Mouse (Mus musculus) hindbrain, embryonic 15.5 days (tissue): ENCODE measurements at regions not wholly inside any gene's neighbourhood (a gene's known extent, or its start where the extent isn't known, plus 50 kb on each side); places are given as distances from the start of the nearest gene placed in this dataset.
"Not testable (repeated sequence)": the region's sequence is repeated elsewhere in the genome, so short reads cannot be mapped to it uniquely, and the experiment has no call there.

Experiments used
- ATAC-seq: fragments of 200-750 bp; cut with Nextera tagmentation; 2 replicates; pipeline ENCODE4 v1.8.0; 2017; ENCODE audit warnings: low read depth, moderate number of reproducible peaks, moderate TSS enrichment; ENCODE audit not compliant: low FRiP score
- H3K27ac ChIP-seq: fragments of 300-500 bp; sonication (generic); replicated peaks from 2 replicates; pipeline ENCODE4 v1.5.1; 2015; ENCODE audit warnings: mild to moderate bottlenecking, inconsistent platforms
- H3K27me3 ChIP-seq: fragments of 300-500 bp; sonication (generic); 2 replicates; pipeline ENCODE4 v1.6.1; 2015; ENCODE audit warnings: control low read depth, inconsistent platforms
- H3K36me3 ChIP-seq: fragments of 300-500 bp; sonication (generic); 2 replicates; pipeline ENCODE4 v1.6.1; 2015; ENCODE audit warnings: control low read depth, inconsistent platforms
- H3K4me1 ChIP-seq: fragments of 300-500 bp; sonication (generic); replicated peaks from 2 replicates; pipeline ENCODE4 v1.6.1; 2015; ENCODE audit warnings: control low read depth, inconsistent platforms
- H3K4me2 ChIP-seq: fragments of 300-500 bp; sonication (generic); 2 replicates; pipeline ENCODE4 v1.6.1; 2015; ENCODE audit warnings: moderate library complexity, mild to moderate bottlenecking, inconsistent platforms
- H3K4me3 ChIP-seq: fragments of 300-500 bp; sonication (generic); 2 replicates; pipeline ENCODE4 v1.5.1; 2015; ENCODE audit warnings: mild to moderate bottlenecking, inconsistent platforms
- H3K9ac ChIP-seq: fragments of 300-500 bp; sonication (generic); 2 replicates; pipeline ENCODE4 v1.6.1; 2015; ENCODE audit warnings: inconsistent platforms
- H3K9me3 ChIP-seq: fragments of 300-500 bp; sonication (generic); 2 replicates; pipeline ENCODE4 v1.6.1; 2016; ENCODE audit warnings: control low read depth, inconsistent platforms
- WGBS: fragments of 180-500 bp; shearing (Covaris S2); methylation state at CpG from one replicate; pipeline ENCODE4 v1.1.7; 2015; 5-methylcytosine and 5-hydroxymethylcytosine counted together

GRCm38 (mm10) chr16:73245073-73245590 is 937.0 kb downstream of the Robo1 start:
- H3K4me2 ChIP-seq: no peak overlapping the region
- no peak for ATAC-seq
- no peak overlapping the region for H3K4me3 ChIP-seq
- no peaks in the 10 kb centered on the region for H3K27me3 ChIP-seq
- no peaks in the 10 kb centered on the region for H3K4me1 ChIP-seq
- H3K27ac ChIP-seq: no peak overlapping the region
- no peak overlapping the region for H3K9ac ChIP-seq
- no peaks in the 10 kb centered on the region for H3K9me3 ChIP-seq
- H3K36me3 ChIP-seq: no peaks in the 10 kb centered on the region
- WGBS: 78% methylated on average over 2 of the region's 2 CpGs

DNA sequence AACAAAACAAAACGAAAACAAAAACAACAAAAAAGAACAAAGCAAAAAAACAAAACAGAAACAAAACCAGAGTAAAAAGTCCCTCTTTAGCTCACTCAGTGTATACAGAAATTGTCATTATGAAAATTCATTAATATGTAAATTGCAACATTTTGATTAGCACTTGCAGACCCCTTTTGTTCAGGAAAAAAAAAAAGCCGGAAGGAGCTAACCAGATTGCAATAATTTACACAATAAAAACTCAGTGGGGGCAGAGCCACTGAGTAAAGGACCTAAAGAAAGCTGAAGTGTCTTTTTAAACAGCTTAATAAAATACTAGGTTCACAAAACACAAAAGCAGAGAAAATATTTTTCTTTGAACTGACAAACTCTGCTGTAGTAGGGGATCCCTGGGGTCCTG is 922.5 kb downstream of the Robo1 start:
- H3K27ac ChIP-seq: no peak overlapping the region
- no peaks in the 10 kb centered on the region for H3K9me3 ChIP-seq
- H3K27me3 ChIP-seq: no peaks in the 10 kb centered on the region
- WGBS: 46% methylated on average over 2 of the region's 2 CpGs
- no peak overlapping the region for H3K4me3 ChIP-seq
- no peak overlapping the region for H3K4me2 ChIP-seq
- no peak overlapping the region for H3K9ac ChIP-seq
- H3K4me1 ChIP-seq: no peaks in the 10 kb centered on the region
- no peaks in the 10 kb centered on the region for H3K36me3 ChIP-seq
- ATAC-seq: no peak

GRCm38 (mm10) chr16:73217555-73217954 is 909.4 kb downstream of the Robo1 start:
- 60% methylated on average over 4 of the region's 4 CpGs for WGBS
- Histone ChIP-seq H3K36me3 (no peaks in the 10 kb centered on the region), H3K4me2 (no peak overlapping the region), H3K4me1 (no peaks in the 10 kb centered on the region; the same call in 1 of the 2 replicates), H3K27ac (no peak overlapping the region), H3K27me3 (no peaks in the 10 kb centered on the region), H3K4me3 (no peak overlapping the region), H3K9me3 (no peaks in the 10 kb centered on the region), H3K9ac (no peak overlapping the region)
- 0 out of 2 replicates have a peak, but pooled peaks have one; percentile 34 for ATAC-seq

DNA sequence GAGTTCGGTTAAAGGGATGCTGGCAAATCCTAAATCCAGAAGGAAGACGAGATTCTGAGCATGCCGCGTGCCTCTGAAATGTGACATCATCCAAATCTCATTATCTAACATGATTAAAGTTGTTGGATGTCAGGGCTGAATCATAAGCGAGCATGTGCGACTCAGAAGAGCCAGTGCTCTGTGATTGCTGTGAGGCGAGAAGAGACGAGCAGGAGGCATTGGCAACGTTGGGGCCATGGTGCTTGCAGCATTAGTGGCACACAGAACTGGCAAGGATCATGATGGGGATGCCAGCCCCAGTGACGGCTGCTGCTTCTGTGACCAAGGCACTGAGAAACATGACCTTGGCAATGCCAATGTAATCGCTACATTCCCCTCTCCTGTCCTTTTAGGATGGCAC is 895.4 kb downstream of the Robo1 start:
- Histone ChIP-seq H3K9me3 (no peaks in the 10 kb centered on the region), H3K36me3 (no peaks in the 10 kb centered on the region), H3K4me1 (0 out of 2 replicates have a peak, but pooled peaks cover 4% of the 10 kb centered on the region), H3K4me3 (no peak overlapping the region), H3K27me3 (no peaks in the 10 kb centered on the region), H3K27ac (no peak overlapping the region), H3K9ac (no peak overlapping the region), H3K4me2 (no peak overlapping the region)
- no peak for ATAC-seq
- WGBS: 82% methylated on average over 11 of the region's 11 CpGs

GRCm38 (mm10) chr16:73200991-73201390 is 892.9 kb downstream of the Robo1 start:
- Histone ChIP-seq H3K27me3 (no peaks in the 10 kb centered on the region), H3K4me3 (no peak overlapping the region), H3K9me3 (no peaks in the 10 kb centered on the region), H3K9ac (no peak overlapping the region), H3K36me3 (no peaks in the 10 kb centered on the region), H3K4me1 (0 out of 2 replicates have a peak, but pooled peaks cover 4% of the 10 kb centered on the region), H3K27ac (no peak overlapping the region), H3K4me2 (no peak overlapping the region)
- no peak for ATAC-seq
- 40% methylated on average over 3 of the region's 3 CpGs for WGBS

- no peak overlapping the region for H3K4me2 ChIP-seq
- H3K27ac ChIP-seq: no peak overlapping the region
- no peaks in the 10 kb centered on the region for H3K27me3 ChIP-seq
- H3K4me1 ChIP-seq: peaks cover 4% of the 10 kb centered on the region; the same call in 1 of the 2 replicates
- no peak overlapping the region for H3K9ac ChIP-seq
- WGBS: 65% methylated on average over 5 of the region's 5 CpGs
- no peak for ATAC-seq
- H3K4me3 ChIP-seq: no peak overlapping the region
- H3K36me3 ChIP-seq: no peaks in the 10 kb centered on the region
- H3K9me3 ChIP-seq: no peaks in the 10 kb centered on the region
Observed at GRCm38 (mm10) chr16:73182776-73183175, 874.7 kb downstream of the Robo1 start.

GRCm38 (mm10) chr16:73182258-73182657 is 874.2 kb downstream of the Robo1 start:
- H3K27ac ChIP-seq: no peak overlapping the region
- no peak for ATAC-seq
- 59% methylated on average over 7 of the region's 7 CpGs for WGBS

DNA sequence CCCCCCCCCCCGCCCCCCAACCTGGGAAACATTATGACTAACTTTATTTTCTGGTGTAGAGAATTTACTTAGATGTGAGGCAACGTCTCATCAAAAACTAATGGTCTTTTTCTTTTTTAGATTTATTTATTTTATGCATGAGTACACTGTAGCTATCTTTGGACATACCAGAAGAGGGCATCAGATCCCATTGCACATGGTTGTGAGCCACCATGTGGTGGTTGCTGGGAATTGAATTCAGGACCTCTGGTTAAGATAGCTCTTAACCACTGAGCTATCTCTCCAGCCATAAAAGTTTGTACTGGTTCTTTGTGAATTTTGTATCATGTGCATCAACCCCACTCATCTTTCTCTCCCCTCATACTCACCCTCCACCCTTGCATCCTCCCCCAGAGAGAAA is 847.3 kb downstream of the Robo1 start:
- Histone ChIP-seq H3K27ac (no peak overlapping the region), H3K4me1 (no peaks in the 10 kb centered on the region), H3K4me2 (no peak overlapping the region), H3K9ac (no peak overlapping the region), H3K36me3 (no peaks in the 10 kb centered on the region), H3K4me3 (no peak overlapping the region), H3K27me3 (no peaks in the 10 kb centered on the region), H3K9me3 (no peaks in the 10 kb centered on the region)
- 54% methylated on average over 2 of the region's 2 CpGs for WGBS
- ATAC-seq: no peak

More at GRCm38 (mm10) chr16:73182258-73182657, 874.2 kb downstream of the Robo1 start:
- Histone ChIP-seq H3K9me3 (no peaks in the 10 kb centered on the region), H3K27me3 (no peaks in the 10 kb centered on the region), H3K4me1 (peaks cover 4% of the 10 kb centered on the region; the same call in 1 of the 2 replicates), H3K9ac (no peak overlapping the region), H3K4me3 (no peak overlapping the region), H3K4me2 (no peak overlapping the region), H3K36me3 (no peaks in the 10 kb centered on the region)

GRCm38 (mm10) chr16:73127927-73128326 is 819.8 kb downstream of the Robo1 start:
- WGBS: 97% methylated on average over 1 of the region's 1 CpGs
- not testable (repeated sequence) for ATAC-seq, H3K36me3 ChIP-seq, H3K27ac ChIP-seq, H3K9ac ChIP-seq, H3K4me1 ChIP-seq, H3K4me3 ChIP-seq, H3K27me3 ChIP-seq, H3K9me3 ChIP-seq, H3K4me2 ChIP-seq

DNA sequence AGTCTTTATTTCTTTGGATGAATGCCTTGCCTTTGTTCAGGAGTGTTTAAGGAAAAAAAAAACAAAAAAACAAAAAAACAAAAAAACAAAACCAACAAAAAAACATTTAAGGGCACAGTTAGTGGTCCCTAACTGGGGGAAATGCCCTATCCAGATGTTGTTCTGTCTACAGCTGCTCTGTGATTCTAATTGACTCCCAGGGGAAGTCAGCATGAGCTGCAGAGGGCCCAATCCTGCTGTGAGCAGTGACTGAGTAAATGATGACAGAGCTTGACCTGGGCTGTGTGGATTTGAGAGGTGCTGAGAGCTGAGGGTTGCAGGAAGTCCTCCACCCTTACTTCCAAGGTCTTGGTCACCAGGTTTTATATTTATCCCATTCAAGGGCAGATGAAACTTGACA is 812.5 kb downstream of the Robo1 start:
- H3K27ac ChIP-seq: no peak overlapping the region
- H3K27me3 ChIP-seq: no peaks in the 10 kb centered on the region
- H3K4me2 ChIP-seq: no peak overlapping the region
- H3K36me3 ChIP-seq: no peaks in the 10 kb centered on the region
- no peak overlapping the region for H3K9ac ChIP-seq
- H3K9me3 ChIP-seq: no peaks in the 10 kb centered on the region
- ATAC-seq: no peak
- H3K4me3 ChIP-seq: no peak overlapping the region
- no peaks in the 10 kb centered on the region for H3K4me1 ChIP-seq

DNA sequence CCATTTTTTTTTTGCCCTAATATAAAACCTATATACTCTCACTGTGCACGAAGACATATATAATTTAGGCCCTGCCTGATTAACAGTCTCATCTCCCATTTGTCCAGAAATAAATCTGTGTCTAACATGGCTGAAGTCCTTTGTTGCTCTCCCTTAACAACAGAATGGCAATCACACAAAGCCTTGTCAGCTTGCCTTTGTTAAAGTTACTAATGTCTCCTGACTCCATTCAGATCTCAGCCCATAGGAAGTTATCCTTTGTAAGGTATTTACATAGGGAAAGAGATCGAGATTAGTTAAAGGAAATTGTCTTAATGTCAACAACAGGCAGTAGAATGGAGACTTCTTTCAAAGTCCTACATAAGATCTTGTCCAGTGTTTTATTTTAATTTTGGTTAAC is 809.2 kb downstream of the Robo1 start:
- Histone ChIP-seq H3K4me3 (no peak overlapping the region), H3K27ac (no peak overlapping the region), H3K4me1 (no peaks in the 10 kb centered on the region), H3K9ac (no peak overlapping the region), H3K27me3 (no peaks in the 10 kb centered on the region), H3K4me2 (no peak overlapping the region), H3K9me3 (no peaks in the 10 kb centered on the region), H3K36me3 (no peaks in the 10 kb centered on the region)
- WGBS: 15% methylated on average over 2 of the region's 2 CpGs
- no peak for ATAC-seq

DNA sequence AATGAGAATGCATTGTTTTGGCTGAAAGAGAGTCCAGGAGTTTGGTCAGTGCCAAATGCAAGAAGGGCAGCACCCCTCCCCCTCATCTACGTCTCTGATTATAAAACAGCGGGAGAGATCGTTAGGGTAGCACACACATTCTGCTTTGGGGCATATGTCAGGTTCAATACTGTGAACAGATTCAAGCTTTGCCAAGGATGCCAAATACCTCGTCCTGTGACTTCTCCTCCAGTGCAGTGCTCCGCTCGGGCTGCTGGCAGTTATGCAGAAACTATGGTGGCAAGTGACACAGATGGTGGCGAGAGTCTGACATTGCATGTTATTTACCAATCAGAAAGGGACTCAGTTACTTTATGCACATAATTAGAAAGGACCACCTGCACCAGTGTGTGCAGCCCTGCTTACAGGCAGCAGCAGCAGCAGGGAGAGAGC is 799.9 kb downstream of the Robo1 start:
- H3K9ac ChIP-seq: no peak overlapping the region
- peaks cover 21% of the 10 kb centered on the region for H3K4me1 ChIP-seq
- peak overlapping the region; percentile 31; the same call in 1 of the 2 replicates for H3K4me2 ChIP-seq
- peak; percentile 90 for ATAC-seq
- no peaks in the 10 kb centered on the region for H3K9me3 ChIP-seq
- H3K4me3 ChIP-seq: no peak overlapping the region
- H3K36me3 ChIP-seq: no peaks in the 10 kb centered on the region
- 30% methylated on average over 7 of the region's 7 CpGs for WGBS
- no peaks in the 10 kb centered on the region for H3K27me3 ChIP-seq
- no peak overlapping the region for H3K27ac ChIP-seq

DNA sequence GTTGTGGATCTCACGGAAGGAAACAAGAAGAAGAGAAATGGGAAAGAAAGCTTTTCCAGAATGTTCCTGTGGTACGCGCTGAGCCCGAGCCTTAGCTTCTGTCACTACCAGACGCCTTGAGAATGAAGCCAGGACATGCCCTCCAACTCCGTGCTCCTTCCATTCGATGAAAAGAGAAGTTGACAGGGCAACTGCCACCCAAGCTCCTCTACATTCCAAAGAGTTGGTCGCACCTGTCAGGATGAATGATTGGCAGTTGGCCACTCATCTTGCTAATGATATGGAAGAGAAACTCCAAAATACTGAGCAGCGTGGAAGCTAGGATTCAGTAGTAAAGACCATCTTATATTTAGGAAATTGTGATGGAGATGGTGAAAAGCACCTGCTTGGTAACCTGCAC is 799.5 kb downstream of the Robo1 start:
- Histone ChIP-seq H3K36me3 (no peaks in the 10 kb centered on the region), H3K9me3 (no peaks in the 10 kb centered on the region), H3K4me1 (peaks cover 21% of the 10 kb centered on the region), H3K4me2 (peak overlapping the region; percentile 31; the same call in 1 of the 2 replicates), H3K27me3 (no peaks in the 10 kb centered on the region), H3K9ac (no peak overlapping the region), H3K27ac (no peak overlapping the region), H3K4me3 (no peak overlapping the region)
- peak; percentile 49; the same call in 1 of the 2 replicates for ATAC-seq
- WGBS: 67% methylated on average over 9 of the region's 9 CpGs
